Mouse (Mus musculus) erythroid progenitor cell, adult 5-6 weeks (primary cell): ENCODE data around the gene Lmntd1. TPM values are rescaled to one million over a fixed set of nuclear protein-coding genes. Genes with fewer than 3 reads are reported as not detected.

Source experiments
- ATAC-seq: replicated peaks from 2 replicates; pipeline ENCODE4 v1.8.0; 2016; ENCODE audit warnings: moderate number of reproducible peaks, mild to moderate bottlenecking, moderate TSS enrichment, inconsistent platforms; ENCODE audit not compliant: poor library complexity, low FRiP score, severe bottlenecking
- total RNA-seq, 2 experiments: library from RNA; stranded (forward) in 1 of 2; stranded (reverse) in 1 of 2; fragments of 150-400 nt in 1 of 2; fragments of 186-747, 209-891 nt in 1 of 2; gene quantifications; 2 replicates each; pipeline versions ENCODE4 v1.2.3 to v1.2.4; 2015 to 2017; ENCODE audit warnings: low replicate concordance in 2 of 2

The Lmntd1 gene
- total RNA-seq, 2 experiments from 2014 or later = not detected

- ATAC-seq = no peak
These were observed 279.9 kb downstream of the Lmntd1 start for GRCm38 (mm10) chr6:145334211-145334610.

GRCm38 (mm10) chr6:145326141-145326806 is 287.8 kb downstream of the Lmntd1 start:
- ATAC-seq = no peak

GRCm38 (mm10) chr6:145325095-145325494 is 289.0 kb downstream of the Lmntd1 start:
- no peak for ATAC-seq

- ATAC-seq = no peak
These were observed 289.6 kb downstream of the Lmntd1 start for GRCm38 (mm10) chr6:145324470-145324869.

GRCm38 (mm10) chr6:145322246-145322645 is 291.9 kb downstream of the Lmntd1 start:
- ATAC-seq = no peak

- no peak for ATAC-seq
These were observed 294.0 kb downstream of the Lmntd1 start for GRCm38 (mm10) chr6:145320156-145320555.

Other genes with a start within 250 kb of the Lmntd1 start
- not detected in 2 replicates for gene Tuba3b, start 1.4 kb upstream of the Lmntd1 start, total RNA-seq (2015; ENCODE audit: low replicate concordance)
- gene Tuba3b, start 1.4 kb upstream of the Lmntd1 start, total RNA-seq (2017; ENCODE audit: low replicate concordance) = not detected in 2 replicates
- 3.4 TPM in 1 of 2 replicates, not detected in the other for gene Rassf8, start 132.4 kb upstream of the Lmntd1 start, total RNA-seq (2015; ENCODE audit: low replicate concordance)
- 1.4 and 2.8 TPM in 2 replicates for gene Rassf8, start 132.4 kb upstream of the Lmntd1 start, total RNA-seq (2017; ENCODE audit: low replicate concordance)